ENCODE assay signal across 11 mouse cellular contexts in the genomic region with DNA sequence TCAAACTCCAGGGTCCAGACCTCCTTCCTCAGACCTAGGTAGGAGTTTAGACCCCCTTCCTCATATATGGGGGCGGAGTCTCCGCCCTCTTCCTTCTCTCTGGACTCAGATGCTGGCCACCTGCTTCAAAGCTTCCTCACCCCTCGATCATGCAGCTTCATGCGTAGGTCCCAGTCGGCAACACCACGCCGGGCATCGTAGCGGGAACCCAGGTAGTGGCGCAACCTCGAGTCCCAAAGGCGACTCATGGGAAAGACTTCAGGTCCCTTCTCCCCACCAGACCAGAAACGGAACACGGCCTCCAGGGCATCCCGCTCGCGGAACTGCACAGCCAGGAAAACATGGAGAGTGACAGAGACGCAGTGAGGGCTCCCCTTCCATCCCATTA. TPM values are rescaled to one million over a fixed set of nuclear protein-coding genes. Genes with fewer than 3 reads are reported as not detected.
DNase-seq lines count a peak whose midpoint lies in the region; ATAC-seq lines count a peak whose summit lies in the region.
"Had no signal": no experiment of that assay in that cellular context is flagged by ENCODE, and none has a peak within 500 bp of the region (broad histone marks: within the 10 kb centered on the region; RNA-seq: fewer than 3 reads in every experiment).

No protein-coding gene starts in this region.

- no peak overlapping the region for H3K27ac ChIP-seq in kidney, embryonic 15.5 days
- H3K27ac ChIP-seq in embryonic facial prominence, embryonic 14.5 days (replicated peaks; ENCODE audit: low read depth, low read length) = no peak overlapping the region
- H3K27ac ChIP-seq in limb, embryonic 10.5 days = peak overlapping the region; percentile 87; the same call in 1 of the 2 replicates
- H3K27ac ChIP-seq in neural tube, embryonic 13.5 days (replicated peaks) = no peak overlapping the region

- H3K4me3 ChIP-seq in kidney, embryonic 15.5 days (replicated peaks) = peak overlapping the region; percentile 39
- H3K4me3 ChIP-seq in embryonic facial prominence, embryonic 14.5 days (ENCODE audit: low read depth, low read length) = peak overlapping the region; percentile 40; the same call in 1 of the 2 replicates
- H3K4me3 ChIP-seq in limb, embryonic 10.5 days = peak overlapping the region; percentile 48
- 0 out of 2 replicates have a peak overlapping the region, but pooled peaks have one; percentile 31 for H3K4me3 ChIP-seq in neural tube, embryonic 13.5 days

- no peak for DNase-seq in kidney, adult 8-10 months
- no peak for DNase-seq in embryonic facial prominence, embryonic 14.5 days (ENCODE audit: low spot score)
- no peak for DNase-seq in limb, embryonic 10.5 days (ENCODE audit: low spot score)
- no peak for DNase-seq in adrenal gland, postnatal 4 days (ENCODE audit: low spot score in 2 of 2)
- no peak for DNase-seq in spleen, adult 12 weeks (ENCODE audit: low spot score)
- DNase-seq in left cerebral cortex, postnatal 14 days (ENCODE audit: low spot score in 2 of 2) = no peak
- DNase-seq: cerebellum, adult 11-12 months; right cerebral cortex, adult 18-20 months had no signal

- H3K9ac ChIP-seq in kidney, embryonic 15.5 days = no peak overlapping the region
- 0 out of 2 replicates have a peak overlapping the region, but pooled peaks have one; percentile 22 for H3K9ac ChIP-seq in embryonic facial prominence, embryonic 14.5 days (ENCODE audit: low read depth, low read length)
- H3K9ac ChIP-seq in neural tube, embryonic 13.5 days = peak overlapping the region; percentile 46; the same call in 1 of the 2 replicates

- 0 out of 2 replicates have a peak, but pooled peaks have one; percentile 3 for ATAC-seq in kidney, embryonic 15.5 days (replicated peaks; ENCODE audit: low FRiP score)
- no peak for ATAC-seq in embryonic facial prominence, embryonic 14.5 days (ENCODE audit: low read depth)
- peak; percentile 4; the same call in 1 of the 2 replicates for ATAC-seq in neural tube, embryonic 13.5 days (ENCODE audit: low read depth)

- intact Hi-C loops in left cerebral cortex, postnatal 14 days (cut with DNase I) = no loop called here

- peaks cover 27% of the 10 kb centered on the region for H3K4me1 ChIP-seq in kidney, embryonic 15.5 days
- peaks cover 5% of the 10 kb centered on the region; the same call in 1 of the 2 replicates for H3K4me1 ChIP-seq in embryonic facial prominence, embryonic 14.5 days (ENCODE audit: control insufficient read depth, insufficient read depth, low read length)
- H3K4me1 ChIP-seq in limb, embryonic 10.5 days = peaks cover 24% of the 10 kb centered on the region
- H3K4me1 ChIP-seq in neural tube, embryonic 13.5 days (replicated peaks) = peaks cover 19% of the 10 kb centered on the region

- H3K27me3 ChIP-seq in kidney, embryonic 15.5 days = no peaks in the 10 kb centered on the region
- H3K27me3 ChIP-seq in embryonic facial prominence, embryonic 14.5 days (replicated peaks; ENCODE audit: control insufficient read depth, insufficient read depth, low read length) = no peaks in the 10 kb centered on the region
- H3K27me3 ChIP-seq in limb, embryonic 10.5 days (ENCODE audit: low read depth, poor library complexity, severe bottlenecking) = peaks cover 46% of the 10 kb centered on the region
- peaks cover 23% of the 10 kb centered on the region for H3K27me3 ChIP-seq in neural tube, embryonic 13.5 days

- H3K4me2 ChIP-seq in kidney, embryonic 15.5 days = peak overlapping the region; percentile 61
- H3K4me2 ChIP-seq in embryonic facial prominence, embryonic 14.5 days (ENCODE audit: low read depth, low read length) = peak overlapping the region; percentile 72
- peak overlapping the region; percentile 60 for H3K4me2 ChIP-seq in neural tube, embryonic 13.5 days

- WGBS in kidney, embryonic 15.5 days = 46% methylated on average over 18 of the region's 18 CpGs
- 47% methylated on average over 18 of the region's 18 CpGs for WGBS in embryonic facial prominence, embryonic 14.5 days
- WGBS in limb, embryonic 10.5 days = 46% methylated on average over 18 of the region's 18 CpGs
- 50% methylated on average over 18 of the region's 18 CpGs for WGBS in neural tube, embryonic 13.5 days

- no peaks in the 10 kb centered on the region for H3K36me3 ChIP-seq in kidney, embryonic 15.5 days
- no peaks in the 10 kb centered on the region for H3K36me3 ChIP-seq in embryonic facial prominence, embryonic 14.5 days (ENCODE audit: control insufficient read depth, insufficient read depth, low read length)
- no peaks in the 10 kb centered on the region for H3K36me3 ChIP-seq in limb, embryonic 10.5 days
- H3K36me3 ChIP-seq in neural tube, embryonic 13.5 days = no peaks in the 10 kb centered on the region

- H3K9me3 ChIP-seq in kidney, embryonic 15.5 days (replicated peaks) = no peaks in the 10 kb centered on the region
- H3K9me3 ChIP-seq in embryonic facial prominence, embryonic 14.5 days (ENCODE audit: control insufficient read depth, low read length) = no peaks in the 10 kb centered on the region
- H3K9me3 ChIP-seq in limb, embryonic 10.5 days (replicated peaks) = no peaks in the 10 kb centered on the region
- H3K9me3 ChIP-seq in neural tube, embryonic 13.5 days = no peaks in the 10 kb centered on the region

RNA-seq across cellular contexts. Expression of gene Tnni3, which starts 3.3 kb away (rescaled TPM):
- 6.6 and 6.9 TPM in 2 replicates for polyA plus RNA-seq in kidney, embryonic 15.5 days (2015; fragmentation: Nextera tagmentation; extraction: Ambion mirVana)
- 2.6 and 3.4 TPM in 2 replicates for polyA plus RNA-seq in embryonic facial prominence, embryonic 14.5 days (2014; fragmentation: Nextera tagmentation; extraction: Ambion mirVana)
- polyA plus RNA-seq in limb, embryonic 10.5 days (2016; fragmentation: Nextera tagmentation; extraction: Ambion mirVana) = 2.6 and 3.1 TPM in 2 replicates
- 1.8 and 3.6 TPM in 2 replicates for polyA plus RNA-seq in neural tube, embryonic 13.5 days (2015; fragmentation: Nextera tagmentation; extraction: Ambion mirVana)
- total RNA-seq in adrenal gland, postnatal 4 days (2021) = 1 to 10 TPM; 1.0 to 1.7 TPM
- total RNA-seq in left cerebral cortex, postnatal 14 days (2021) = under 1 TPM in 1 of 2 experiments, not detected in 1; 0.55 TPM

RNA-seq across cellular contexts. Expression of gene Dnaaf3, which starts 5.0 kb away (rescaled TPM):
- 3.2 and 3.5 TPM in 2 replicates for polyA plus RNA-seq in kidney, embryonic 15.5 days (2015; fragmentation: Nextera tagmentation; extraction: Ambion mirVana)
- 1.2 and 1.4 TPM in 2 replicates for polyA plus RNA-seq in embryonic facial prominence, embryonic 14.5 days (2014; fragmentation: Nextera tagmentation; extraction: Ambion mirVana)
- polyA plus RNA-seq in limb, embryonic 10.5 days (2016; fragmentation: Nextera tagmentation; extraction: Ambion mirVana) = 2.1 and 4.2 TPM in 2 replicates
- polyA plus RNA-seq in neural tube, embryonic 13.5 days (2015; fragmentation: Nextera tagmentation; extraction: Ambion mirVana) = 1.1 and 1.2 TPM in 2 replicates
- 1 to 10 TPM in 1 of 2 experiments, under 1 TPM in 1; 0.95 to 1.1 TPM for total RNA-seq in adrenal gland, postnatal 4 days (2021)
- total RNA-seq in left cerebral cortex, postnatal 14 days (2021) = under 1 TPM; 0.31 to 0.34 TPM

RNA-seq across cellular contexts. Expression of gene Tnnt1, which starts 11.1 kb away (rescaled TPM):
- 37.2 and 48.6 TPM in 2 replicates for polyA plus RNA-seq in kidney, embryonic 15.5 days (2015; fragmentation: Nextera tagmentation; extraction: Ambion mirVana)
- 405 and 459 TPM in 2 replicates for polyA plus RNA-seq in embryonic facial prominence, embryonic 14.5 days (2014; fragmentation: Nextera tagmentation; extraction: Ambion mirVana)
- 4.1 and 15.3 TPM in 2 replicates for polyA plus RNA-seq in limb, embryonic 10.5 days (2016; fragmentation: Nextera tagmentation; extraction: Ambion mirVana)
- 12.7 and 42.9 TPM in 2 replicates for polyA plus RNA-seq in neural tube, embryonic 13.5 days (2015; fragmentation: Nextera tagmentation; extraction: Ambion mirVana)
- 10 to 100 TPM in 1 of 2 experiments, 1 to 10 TPM in 1; 8.1 to 21.0 TPM for total RNA-seq in adrenal gland, postnatal 4 days (2021)
- total RNA-seq in left cerebral cortex, postnatal 14 days (2021) = 1 to 10 TPM; 2.7 to 4.3 TPM

RNA-seq across cellular contexts. Expression of gene Syt5, which starts 20.0 kb away (rescaled TPM):
- polyA plus RNA-seq in kidney, embryonic 15.5 days (2015; fragmentation: Nextera tagmentation; extraction: Ambion mirVana) = 6.5 and 7.5 TPM in 2 replicates
- polyA plus RNA-seq in embryonic facial prominence, embryonic 14.5 days (2014; fragmentation: Nextera tagmentation; extraction: Ambion mirVana) = 5.8 and 8.1 TPM in 2 replicates
- 1.1 and 2.8 TPM in 2 replicates for polyA plus RNA-seq in limb, embryonic 10.5 days (2016; fragmentation: Nextera tagmentation; extraction: Ambion mirVana)
- 53.6 and 60.5 TPM in 2 replicates for polyA plus RNA-seq in neural tube, embryonic 13.5 days (2015; fragmentation: Nextera tagmentation; extraction: Ambion mirVana)
- 10 to 100 TPM; 16.8 to 18.2 TPM for total RNA-seq in adrenal gland, postnatal 4 days (2021)
- total RNA-seq in left cerebral cortex, postnatal 14 days (2021) = 100 to 1,000 TPM; 241 to 259 TPM
- total RNA-seq: MEL had no signal

RNA-seq across cellular contexts. Expression of gene Ppp1r12c, which starts 25.8 kb away (rescaled TPM):
- polyA plus RNA-seq in kidney, embryonic 15.5 days (2015; fragmentation: Nextera tagmentation; extraction: Ambion mirVana) = 38.2 and 43.9 TPM in 2 replicates
- 49.2 and 50.8 TPM in 2 replicates for polyA plus RNA-seq in embryonic facial prominence, embryonic 14.5 days (2014; fragmentation: Nextera tagmentation; extraction: Ambion mirVana)
- 36.8 and 42.1 TPM in 2 replicates for polyA plus RNA-seq in limb, embryonic 10.5 days (2016; fragmentation: Nextera tagmentation; extraction: Ambion mirVana)
- 46.0 and 48.4 TPM in 2 replicates for polyA plus RNA-seq in neural tube, embryonic 13.5 days (2015; fragmentation: Nextera tagmentation; extraction: Ambion mirVana)
- total RNA-seq in adrenal gland, postnatal 4 days (2021) = 100 to 1,000 TPM; 106 to 112 TPM
- total RNA-seq in left cerebral cortex, postnatal 14 days (2021) = 100 to 1,000 TPM; 117 to 128 TPM
